Mouse (Mus musculus) fibroblast of lung, adult 2 months (primary cell): ENCODE measurements at regions not wholly inside any gene's neighbourhood (a gene's known extent, or its start where the extent isn't known, plus 50 kb on each side); places are given as distances from the start of the nearest gene placed in this dataset.
"Not testable (repeated sequence)": the region's sequence is repeated elsewhere in the genome, so short reads cannot be mapped to it uniquely, and the experiment has no call there.

Experiments
- DNase-seq: peaks from one replicate; pipeline ENCODE4 v3.0.0-alpha.2; 2011; ENCODE audit warnings: low read depth

DNA sequence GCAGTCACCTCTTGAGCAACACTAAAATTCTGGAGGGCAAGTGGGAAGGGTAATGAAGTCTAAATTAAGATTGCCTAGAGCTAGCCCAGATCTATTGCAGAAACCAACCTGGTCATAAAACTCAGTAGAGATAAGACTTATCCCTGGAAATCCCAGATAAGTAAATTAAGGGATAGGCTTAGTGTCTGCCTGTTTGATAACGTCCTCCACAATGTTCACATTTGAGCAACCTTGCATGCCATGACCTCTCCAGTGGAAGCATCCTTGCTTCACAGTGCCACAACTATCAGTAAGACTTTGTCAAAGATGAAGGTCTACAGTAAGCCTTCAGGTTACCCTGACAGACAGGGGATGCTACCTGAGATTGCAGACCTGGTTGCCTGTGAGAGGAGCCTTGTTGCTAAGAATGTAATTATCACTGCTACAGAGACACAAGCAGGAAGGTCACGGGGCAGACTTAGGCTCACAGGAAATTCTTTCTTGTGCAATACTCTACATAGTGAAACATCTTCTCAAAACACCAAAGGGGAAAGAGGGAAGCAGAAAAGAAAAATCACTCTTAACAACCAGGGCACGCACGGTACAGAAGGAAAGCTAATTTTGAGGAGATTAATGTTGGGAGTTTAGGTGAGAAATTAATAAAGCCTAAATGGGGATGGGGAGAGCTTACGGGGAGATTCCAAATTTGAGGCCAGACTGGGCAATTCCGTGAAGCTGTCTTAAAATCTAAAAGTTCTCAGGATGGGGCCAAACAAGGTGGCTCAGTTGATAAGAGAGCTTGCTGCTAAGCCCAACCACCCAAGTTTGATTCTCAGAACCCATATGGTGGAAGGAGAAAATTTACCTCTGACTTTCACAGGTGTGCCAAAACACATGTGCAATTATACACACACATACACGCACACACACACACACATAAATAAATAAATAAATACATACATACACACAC, 56.9 kb upstream of the Prdm9 start:
- no peak for DNase-seq

DNA sequence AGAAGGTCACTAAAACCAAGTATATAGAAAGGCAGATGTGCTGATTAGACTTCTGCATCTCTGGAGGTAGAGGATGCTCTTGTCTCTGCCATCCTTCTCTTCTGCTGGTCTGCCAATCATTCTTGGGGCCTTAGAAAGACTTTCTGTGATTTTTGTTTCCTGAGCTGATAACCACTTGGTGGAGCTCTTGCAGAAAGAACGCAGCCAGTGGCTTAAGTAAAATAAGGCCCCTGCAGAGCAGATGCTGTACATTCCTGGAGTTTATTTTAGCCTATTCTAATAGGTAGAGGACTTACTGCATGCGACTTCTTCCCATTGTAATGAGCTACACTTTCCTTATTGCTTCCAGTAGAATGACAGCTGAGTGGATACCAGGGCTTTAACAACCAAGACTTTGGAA, 58.8 kb upstream of the Prdm9 start:
- peak; percentile 22 for DNase-seq

DNA sequence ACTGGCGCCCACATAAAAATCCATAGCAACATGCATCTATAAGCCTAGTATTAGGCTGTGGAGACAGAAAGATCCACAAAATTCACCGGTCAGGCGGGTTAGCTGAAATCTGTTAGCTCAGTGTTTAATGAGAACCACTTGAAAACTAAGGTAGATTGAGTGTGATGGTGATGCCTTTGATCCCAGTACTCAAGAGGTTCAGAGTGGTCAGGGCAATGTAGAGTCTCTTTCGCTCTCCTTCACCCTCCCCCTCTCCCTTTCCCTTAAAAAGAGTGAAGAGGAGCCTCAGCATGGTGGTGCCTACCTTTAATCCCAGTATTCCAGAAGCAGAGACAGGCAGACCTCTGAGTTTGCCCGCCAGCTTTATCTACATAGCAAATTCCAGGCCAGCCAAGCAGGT, 66.6 kb upstream of the Prdm9 start:
- DNase-seq, result no peak

DNA sequence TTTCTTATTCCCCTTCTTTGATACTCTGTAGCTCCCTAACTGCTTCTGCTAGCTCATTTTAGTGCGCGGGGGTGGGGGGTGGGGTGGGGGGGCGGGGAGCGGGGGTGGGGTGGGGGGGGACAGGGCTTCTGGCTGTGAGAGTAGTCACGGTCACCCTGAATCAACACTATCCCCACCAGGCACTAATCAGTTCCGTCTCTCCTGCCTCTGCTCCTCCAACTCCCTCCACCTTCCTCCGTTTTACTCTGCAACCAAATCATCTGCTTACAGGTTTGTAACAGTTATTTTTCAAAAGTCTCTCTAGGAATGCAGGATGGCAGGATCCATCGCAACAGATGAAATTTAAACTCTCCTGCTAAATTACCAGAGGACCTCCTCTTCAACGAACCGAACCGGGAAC, 67.5 kb upstream of the Prdm9 start:
- no peak for DNase-seq

DNA sequence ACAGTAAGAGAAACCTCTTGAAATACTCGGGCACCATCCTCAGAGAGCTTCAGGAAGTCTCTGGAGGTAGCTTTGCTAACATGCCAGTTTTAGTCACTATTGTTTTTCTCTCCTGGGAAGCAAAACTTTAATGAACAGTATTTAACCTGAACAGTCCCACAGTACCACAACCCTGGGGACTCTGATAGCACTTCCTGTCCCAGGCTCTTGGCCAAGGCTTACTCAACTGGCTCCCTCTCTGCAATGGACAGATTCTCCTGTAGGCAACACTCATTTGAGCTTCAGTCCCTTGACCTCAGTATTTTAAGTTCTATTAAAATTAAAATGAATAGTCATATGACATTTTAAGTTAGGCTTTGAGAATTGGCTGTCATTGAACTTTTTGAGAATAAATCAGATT, 67.9 kb upstream of the Prdm9 start:
- DNase-seq, result no peak

DNA sequence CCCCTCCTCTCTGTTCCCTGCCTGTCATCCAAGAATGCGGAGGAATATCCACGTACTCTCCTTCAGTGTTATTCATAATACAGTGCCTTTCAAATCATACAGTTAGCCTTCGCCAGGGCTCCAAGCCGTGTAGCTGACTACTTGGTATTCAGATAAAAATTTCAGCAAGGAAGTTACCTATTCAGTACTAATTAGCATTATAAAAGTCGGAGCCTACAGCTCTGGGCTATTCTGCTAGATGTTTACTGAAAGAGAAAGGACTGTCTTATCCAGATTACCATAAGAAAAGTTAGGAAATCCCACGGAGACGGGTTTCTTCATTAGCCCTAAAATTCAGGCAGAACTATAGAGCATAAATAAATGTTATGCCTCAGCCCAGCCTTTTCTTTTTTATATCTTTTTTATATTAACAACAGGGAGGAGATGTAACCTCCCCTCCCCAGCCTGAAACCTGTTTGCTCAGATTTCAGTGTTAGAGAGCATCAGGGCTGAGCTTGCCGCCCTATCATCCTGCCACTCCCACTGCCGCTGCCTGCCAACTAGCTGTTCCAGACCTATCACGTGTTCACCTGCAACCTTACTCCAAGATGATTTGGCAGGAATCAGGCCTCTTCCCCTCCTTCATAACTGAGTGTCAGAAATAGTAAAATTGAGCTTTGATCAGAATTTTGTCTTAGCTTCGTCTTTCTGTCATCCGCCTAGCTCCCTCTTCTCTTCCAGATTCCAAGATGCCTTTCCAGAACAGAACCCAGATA, 65.5 kb upstream of the Chd1 start:
- DNase-seq, result not testable (repeated sequence)

DNA sequence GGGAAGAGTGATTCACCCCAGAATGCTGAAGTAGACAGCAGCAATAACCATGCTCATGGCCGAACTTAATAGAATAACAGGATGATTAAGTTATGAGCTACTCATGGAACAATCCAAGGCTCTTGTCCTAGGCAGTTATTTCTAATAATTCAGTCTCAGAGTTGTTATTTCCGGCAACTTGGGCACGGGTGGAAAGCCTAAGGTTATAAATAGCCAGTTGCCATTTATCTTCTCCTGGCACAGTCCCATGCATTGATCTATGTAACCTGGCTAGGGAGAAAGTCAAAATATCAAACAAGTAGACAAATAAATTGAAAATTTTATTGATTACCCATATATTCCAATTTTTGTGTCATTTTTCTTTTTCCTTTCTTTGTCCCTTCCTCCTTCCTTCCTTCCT, 64.0 kb upstream of the Chd1 start:
- no peak for DNase-seq

DNA sequence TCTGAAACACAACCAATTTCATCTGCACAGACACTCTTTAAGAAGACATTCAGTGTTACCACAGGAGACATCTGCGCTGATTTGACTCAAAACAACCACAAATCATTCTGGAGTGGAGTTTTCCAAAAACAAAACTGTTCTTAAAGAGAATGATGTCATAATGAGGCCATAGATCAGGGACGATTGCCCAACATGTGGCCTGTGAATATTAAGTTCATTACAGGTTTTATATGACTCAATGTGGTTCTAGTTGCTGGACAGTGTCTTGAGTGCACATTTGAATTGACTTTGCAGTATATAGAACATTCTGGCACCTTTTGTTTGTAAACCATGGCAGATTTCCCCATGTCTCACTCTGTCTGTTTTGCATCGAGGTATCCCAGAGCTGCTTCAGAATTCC, 63.0 kb upstream of the Chd1 start:
- DNase-seq, result no peak

DNA sequence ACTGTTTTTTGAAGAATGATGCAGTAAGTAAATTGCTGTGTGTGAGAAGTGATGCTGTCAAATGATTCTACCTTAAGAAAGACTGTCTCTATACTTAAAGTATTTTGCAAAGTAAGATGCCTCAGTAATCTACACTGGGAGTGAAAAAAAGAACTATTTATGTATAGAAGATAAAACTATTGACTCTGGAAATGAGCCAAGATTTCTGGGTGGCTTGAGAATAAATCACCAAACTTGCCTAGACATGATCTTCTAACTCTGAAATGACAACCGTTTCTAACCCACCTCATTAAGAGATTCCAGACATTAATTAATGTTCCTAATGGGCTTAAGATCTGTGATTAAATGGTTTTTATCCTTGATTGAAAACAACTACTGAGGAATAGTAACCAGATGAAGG, 58.0 kb upstream of the Chd1 start:
- DNase-seq, result no peak

DNA sequence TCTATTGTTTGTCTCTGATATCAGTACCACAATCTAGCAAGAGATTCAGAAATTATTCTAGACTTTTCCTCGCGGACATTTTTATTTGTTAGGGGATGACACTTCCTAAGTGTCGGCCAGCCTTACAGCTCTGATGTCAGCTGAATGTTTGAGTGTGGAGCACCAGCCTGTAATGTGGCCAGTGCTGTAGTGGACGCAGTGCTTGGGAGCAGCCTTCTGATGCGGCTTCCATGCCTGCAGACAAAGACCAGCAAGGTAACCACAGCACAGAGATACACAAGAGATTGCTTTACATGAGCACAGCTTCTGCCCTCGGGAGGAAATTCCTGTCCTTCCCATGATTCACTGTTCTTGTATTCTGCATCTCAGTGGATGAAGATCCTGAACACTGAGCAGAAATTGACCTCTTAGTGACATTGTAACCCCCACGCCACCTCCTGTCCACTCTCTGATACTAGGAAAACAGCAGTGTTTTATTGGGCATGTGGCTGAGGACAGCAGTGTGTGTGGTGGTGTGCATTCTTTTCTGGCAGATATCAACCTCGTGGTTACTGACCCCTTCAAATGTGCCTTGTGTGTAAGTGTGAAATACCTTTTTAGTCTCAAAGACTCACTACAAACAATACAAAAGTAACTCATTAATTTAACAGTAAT, 54.6 kb upstream of the Chd1 start:
- DNase-seq, result no peak

DNA sequence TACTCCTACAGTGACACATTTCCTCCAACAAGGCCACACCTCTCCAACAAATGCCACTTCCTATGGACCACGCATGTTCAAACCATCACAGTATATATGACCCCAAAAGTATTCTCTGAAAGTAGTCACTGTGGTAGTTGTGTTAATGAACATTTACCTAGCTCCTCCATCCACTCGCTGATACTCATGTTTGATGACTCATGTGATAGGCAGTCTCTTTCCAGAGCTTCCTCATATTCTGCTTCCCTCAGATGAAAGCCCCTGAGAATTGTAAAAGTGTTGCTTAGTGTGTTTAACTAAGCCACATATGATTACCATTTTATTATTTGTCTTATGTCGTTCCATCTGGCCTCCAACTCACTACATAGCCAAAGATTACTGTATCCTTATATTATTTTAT, 52.9 kb upstream of the Chd1 start:
- no peak for DNase-seq
